Mouse (Mus musculus): ENCODE measurements around the gene Upk3b. TPM values are rescaled to one million over a fixed set of nuclear protein-coding genes. Genes with fewer than 3 reads are reported as not detected.
A peak's percentile ranks its signal among the peaks of the same experiment; 100 is the strongest.
"Not testable (repeated sequence)": the region's sequence is repeated elsewhere in the genome, so short reads cannot be mapped to it uniquely, and the experiment has no call there.

The Upk3b gene
- total RNA-seq, 2 experiments from 2014 or later, result not detected

DNA sequence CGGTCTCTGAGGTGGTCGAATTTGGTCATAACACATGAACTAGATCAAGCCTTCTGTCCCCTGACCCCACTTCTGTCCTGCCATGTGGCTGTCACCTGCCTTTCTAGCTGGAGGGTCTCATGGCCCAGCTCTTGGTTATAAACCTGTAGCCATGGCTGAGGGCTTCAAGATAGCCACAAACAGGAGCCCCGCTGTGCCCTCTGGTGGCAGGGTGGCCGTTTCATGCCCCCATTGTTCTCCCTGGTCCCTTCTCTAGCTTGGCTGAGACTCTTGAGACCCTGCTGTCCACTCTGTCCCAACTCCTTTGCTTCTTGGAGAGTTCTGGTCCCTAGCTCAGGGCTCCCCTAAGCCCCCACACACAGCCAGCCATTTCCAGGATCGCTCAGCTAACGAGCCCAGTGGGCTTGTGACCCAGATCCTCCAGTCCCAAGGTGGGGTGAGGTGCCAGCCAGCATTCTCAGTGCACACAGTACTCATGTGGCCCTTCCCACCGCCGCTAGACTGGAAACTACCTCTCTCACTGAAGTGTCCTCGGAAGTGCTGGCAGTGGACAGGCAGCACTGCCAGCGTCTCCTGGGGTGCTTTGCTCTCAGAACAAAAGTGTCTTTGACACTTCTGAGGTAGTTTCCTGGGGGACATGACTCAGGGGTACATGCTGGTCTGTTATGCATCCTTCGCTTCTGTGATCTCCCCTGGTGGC, 10.5 kb upstream of the Upk3b start:
- intact Hi-C loops (cut with DNase I), result no loop called here
- no peak for DNase-seq (ENCODE audit: low spot score in 2 of 2)

DNA sequence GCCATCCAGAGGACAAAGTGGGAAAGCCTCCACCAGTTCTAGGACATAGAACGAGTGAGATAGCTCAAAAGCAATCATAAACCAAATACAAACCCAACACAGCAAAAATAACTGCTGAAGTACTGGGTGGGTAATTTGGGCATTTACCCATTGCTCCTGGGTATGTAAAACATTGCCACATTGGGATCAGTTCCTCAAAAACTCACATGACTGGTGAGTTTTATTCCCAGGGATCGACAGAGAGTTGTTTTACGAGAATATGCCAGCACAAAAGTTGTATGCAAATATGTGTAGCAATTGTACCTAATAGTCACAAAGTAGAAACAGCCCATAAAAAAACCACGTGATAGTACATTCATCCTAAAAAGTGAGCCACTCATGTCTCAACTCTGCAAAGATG, 3.4 kb upstream of the Upk3b start:
- no peak for DNase-seq (ENCODE audit: low spot score in 2 of 2)
- intact Hi-C loops (cut with DNase I), result loop anchor here (5.0 kb wide), 1 partner anchor 48 kb away; no protein-coding TSS in a partner anchor

DNA sequence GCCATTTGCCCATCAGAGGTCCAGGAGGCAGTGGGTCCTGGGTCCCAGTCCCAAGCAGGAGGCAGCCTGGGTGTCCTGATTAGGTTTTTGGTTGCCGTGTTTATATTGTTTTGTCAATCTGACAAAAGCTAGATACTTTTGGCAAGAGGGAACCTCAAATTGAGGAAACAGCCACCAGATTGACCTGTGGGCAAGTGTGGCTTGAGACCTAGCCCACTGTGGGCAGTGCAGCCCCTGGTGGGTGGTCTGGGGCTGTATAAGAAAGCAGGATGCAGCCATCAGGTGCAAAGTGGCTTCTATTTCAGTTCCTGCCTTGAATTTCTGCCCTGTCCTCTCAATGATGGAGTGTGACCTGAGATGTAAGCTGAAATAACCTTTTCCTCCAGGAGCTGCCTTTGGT, 3.0 kb upstream of the Upk3b start:
- intact Hi-C loops (cut with DNase I), result no loop called here
- no peak for DNase-seq (ENCODE audit: low spot score in 2 of 2)

DNA sequence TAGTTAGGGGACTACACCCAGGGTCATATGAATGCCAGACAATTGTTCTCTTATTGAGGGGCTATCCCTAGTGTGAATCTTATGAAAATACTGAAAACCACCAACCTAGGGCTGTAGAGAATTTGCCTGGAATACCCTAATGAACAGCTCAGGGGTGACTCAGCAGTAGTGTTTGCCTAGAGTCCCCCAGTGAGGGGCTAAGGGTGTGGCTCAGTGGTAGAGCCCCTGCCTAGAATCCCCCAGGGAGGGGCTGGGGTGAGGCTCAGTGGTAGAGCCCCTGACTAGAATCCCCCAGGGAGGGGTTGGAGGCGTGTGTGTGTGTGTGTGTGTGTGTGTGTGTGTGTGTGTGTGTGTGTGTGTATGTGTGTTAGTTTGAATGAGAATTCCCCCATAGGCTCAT, 1.6 kb upstream of the Upk3b start:
- no peak for DNase-seq (ENCODE audit: low spot score in 2 of 2)
- intact Hi-C loops (cut with DNase I), result no loop called here

DNA sequence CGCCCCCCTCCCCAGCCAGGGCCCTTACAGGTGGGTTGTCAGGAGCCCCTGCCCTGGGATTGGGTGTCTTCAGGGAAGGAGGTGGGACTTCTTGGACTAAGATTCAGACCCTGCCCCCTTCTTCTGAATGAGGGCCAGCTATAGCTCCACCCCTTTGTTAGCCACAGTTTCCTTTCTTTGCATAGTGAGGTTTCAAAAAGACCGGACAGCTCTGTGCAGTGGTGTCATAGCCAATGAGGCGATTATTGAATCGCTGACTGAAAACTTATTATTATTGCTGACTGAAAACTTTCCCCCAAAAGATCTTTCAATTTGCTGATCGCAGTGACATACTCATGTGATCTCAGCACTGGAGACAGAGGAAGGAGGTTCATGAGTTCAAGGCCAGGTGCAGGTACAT, 1.9 kb downstream of the Upk3b start:
- DNase-seq (ENCODE audit: low spot score in 2 of 2), result no peak
- intact Hi-C loops (cut with DNase I), result no loop called here

DNA sequence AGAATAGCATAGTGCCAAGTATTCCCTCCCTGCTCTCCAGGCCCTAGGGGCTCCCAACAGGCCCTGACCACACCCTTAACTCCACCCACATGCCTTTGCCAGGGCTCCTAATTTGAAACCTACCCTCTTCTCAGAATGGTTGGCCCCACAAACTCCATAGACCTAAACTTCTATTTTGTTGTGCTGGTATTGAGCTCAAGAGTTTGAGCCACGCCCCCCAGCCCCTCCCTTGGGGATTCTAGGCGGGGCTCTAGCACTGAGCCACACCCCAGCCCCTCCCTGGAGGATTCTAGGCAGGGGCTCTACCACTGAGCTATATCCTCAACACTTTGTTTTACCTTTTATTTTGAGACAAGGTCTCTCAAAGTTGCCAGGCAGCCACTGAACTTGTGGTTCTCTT, 3.0 kb downstream of the Upk3b start:
- no peak for DNase-seq (ENCODE audit: low spot score in 2 of 2)
- intact Hi-C loops (cut with DNase I), result no loop called here

DNA sequence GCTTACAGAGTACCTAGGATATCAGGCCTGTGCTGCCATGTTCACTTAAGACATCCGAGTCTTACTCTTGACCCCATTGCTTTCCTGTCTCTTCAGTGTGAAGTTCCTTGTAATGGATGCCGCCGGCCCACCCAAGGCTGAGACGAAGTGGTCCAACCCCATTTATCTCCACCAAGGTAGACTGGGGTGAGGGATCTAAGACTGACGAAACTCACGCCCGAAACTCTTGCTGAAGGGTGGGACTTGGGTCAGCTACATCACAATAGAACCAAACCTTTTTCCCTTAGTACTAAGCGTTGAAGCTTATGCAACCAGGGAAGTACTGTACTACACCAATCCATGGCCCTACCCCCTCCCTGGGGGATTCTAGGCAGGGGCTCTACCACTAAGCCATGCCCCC, 3.4 kb downstream of the Upk3b start:
- intact Hi-C loops (cut with DNase I), result no loop called here
- DNase-seq (ENCODE audit: low spot score in 2 of 2), result no peak

DNA sequence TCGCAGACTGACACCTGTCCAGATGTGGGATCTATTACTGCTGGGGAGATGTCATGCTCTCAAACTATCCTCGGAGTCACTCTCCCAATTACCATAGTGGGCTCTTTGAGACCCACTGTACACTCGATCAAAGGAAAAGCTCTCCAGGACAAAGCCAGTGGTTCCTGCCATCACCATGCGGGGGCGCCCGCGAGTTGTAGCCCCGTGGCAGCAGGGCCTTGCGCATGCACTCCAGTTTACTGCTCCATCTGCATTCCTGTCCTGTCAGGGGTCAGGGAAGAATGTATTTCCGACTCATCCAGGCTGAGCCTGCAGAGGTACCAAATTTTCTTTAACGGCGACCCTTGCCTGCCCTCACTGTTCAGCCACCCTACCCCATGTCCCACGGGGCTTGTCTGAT, 6.6 kb downstream of the Upk3b start:
- no peak for DNase-seq (ENCODE audit: low spot score in 2 of 2)
- intact Hi-C loops (cut with DNase I), result no loop called here

DNA sequence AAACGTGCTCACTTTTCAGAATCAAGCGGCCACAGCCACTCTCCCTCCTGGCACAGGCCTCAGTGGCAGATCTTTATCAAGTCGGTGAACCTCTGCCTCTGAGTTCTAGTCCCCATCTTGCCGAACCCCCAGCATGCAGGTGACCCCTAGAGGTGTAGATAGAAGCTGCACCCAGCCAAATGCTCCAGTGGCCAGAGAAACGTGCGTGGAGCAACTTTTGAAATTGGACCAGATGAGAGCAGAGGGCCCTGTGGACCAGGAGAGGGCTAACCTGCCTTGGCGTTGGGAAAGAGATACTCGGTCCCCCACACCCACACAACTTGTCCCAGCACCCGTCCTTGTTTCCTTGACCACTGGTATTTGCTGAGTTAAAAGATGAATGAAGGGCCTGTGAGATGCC, 7.1 kb downstream of the Upk3b start:
- intact Hi-C loops (cut with DNase I), result no loop called here
- DNase-seq (ENCODE audit: low spot score in 2 of 2), result no peak

DNA sequence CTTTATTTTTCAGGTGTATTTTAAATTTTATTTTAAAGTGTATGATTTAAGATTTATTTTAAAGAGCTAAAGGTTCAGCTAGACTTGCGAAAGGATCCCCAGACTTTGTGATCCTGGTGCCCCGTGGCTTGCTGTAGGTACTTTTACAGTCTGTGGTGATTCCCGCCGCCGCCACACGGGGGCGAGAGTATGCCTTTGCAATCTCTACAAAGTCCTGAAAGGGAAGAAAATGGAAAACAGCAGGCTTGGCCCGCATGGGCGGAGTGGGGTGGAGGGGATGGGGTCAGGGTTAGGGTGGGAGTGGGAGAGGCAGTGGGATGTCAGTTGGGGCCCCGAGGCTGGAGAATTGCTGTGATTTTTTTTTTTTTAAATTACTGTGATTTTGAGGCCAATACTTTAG, 7.7 kb downstream of the Upk3b start:
- DNase-seq (ENCODE audit: low spot score in 2 of 2), result peak; percentile 82 to 88
- intact Hi-C loops (cut with DNase I), result no loop called here

DNA sequence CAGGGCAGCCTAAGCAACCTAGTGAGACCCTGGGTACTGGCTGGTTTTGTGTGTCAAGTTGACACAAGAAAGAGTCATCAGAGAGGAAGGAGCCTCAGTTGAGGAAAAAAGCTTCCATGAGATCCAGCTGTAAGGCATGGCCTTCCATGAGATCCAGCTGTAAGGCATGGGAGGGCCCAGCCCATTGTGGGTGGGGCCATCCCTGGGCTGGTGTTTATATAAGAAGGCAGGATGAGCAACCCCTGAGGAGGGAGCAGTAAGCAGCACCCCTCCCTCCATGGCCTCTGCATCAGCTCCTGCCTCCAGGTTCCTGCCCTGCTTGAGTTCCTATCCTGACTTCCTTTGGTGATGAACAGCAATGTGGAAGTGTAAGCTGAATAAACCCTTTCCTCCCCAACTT, 10.2 kb downstream of the Upk3b start:
- intact Hi-C loops (cut with DNase I); DNase-seq (ENCODE audit: low spot score in 2 of 2): not testable (repeated sequence)

DNA sequence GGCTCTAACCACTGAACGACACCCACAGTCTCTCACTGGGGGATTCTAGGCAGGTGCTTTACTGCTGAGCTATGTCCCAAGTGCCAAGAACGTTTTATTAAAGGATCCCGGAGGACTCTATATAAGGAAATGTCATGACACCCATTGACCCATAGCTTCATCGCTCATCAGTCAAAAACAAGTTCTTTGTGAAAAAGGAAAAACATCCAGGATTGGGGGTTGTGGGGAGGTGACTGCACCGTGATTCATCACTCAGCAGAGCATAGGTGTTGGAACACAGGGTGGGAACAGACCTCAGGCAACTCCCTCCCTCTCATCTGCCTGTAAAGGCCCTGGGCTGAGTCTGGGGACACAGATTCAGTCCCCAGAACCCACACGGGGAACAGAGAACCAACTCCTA, 11.6 kb downstream of the Upk3b start:
- DNase-seq (ENCODE audit: low spot score in 2 of 2), result no peak
- intact Hi-C loops (cut with DNase I), result no loop called here

DNA sequence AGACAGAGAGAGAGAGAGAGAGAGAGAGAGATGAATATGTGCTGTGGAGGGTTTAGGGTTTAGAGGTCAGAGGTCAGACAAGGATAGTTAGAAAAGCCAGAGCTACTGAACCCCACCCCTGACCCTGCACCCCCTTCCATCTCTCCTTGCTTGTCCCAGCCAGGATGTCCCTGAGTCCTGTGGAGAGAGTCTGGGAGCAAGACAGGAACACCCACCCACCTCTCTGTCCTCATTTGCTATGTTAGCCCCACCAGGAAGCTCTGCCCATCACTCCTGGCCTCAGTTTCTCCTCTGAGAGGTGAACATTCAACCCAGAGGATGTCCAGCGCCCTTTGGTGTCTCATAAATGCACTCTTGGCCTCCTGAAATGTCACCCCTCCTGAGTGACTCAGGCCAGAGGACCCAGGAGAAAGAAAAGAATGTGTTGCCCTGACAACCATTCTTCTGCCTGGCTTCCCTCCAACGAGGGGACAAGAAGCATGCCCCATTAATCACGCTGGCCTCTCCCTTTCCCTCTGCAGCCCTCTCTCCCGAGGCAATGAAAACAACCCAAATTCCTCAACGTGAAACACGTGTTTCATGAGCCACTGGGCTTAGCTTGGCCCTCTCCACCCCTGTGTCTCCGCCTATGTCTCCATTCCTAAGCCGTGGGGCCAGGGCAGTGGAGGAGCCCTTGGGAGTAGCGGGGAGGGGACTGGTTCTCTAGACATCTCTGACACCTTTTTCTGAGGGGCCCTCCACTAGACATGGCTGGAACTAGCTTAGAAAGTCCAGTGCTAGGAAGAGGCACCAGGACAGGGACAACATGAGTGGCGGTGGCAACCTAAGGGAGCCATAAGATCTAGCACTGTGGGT, 13.2 kb downstream of the Upk3b start:
- intact Hi-C loops (cut with DNase I), result no loop called here
- DNase-seq (ENCODE audit: low spot score in 2 of 2), result peak; percentile 13 to 45

DNA sequence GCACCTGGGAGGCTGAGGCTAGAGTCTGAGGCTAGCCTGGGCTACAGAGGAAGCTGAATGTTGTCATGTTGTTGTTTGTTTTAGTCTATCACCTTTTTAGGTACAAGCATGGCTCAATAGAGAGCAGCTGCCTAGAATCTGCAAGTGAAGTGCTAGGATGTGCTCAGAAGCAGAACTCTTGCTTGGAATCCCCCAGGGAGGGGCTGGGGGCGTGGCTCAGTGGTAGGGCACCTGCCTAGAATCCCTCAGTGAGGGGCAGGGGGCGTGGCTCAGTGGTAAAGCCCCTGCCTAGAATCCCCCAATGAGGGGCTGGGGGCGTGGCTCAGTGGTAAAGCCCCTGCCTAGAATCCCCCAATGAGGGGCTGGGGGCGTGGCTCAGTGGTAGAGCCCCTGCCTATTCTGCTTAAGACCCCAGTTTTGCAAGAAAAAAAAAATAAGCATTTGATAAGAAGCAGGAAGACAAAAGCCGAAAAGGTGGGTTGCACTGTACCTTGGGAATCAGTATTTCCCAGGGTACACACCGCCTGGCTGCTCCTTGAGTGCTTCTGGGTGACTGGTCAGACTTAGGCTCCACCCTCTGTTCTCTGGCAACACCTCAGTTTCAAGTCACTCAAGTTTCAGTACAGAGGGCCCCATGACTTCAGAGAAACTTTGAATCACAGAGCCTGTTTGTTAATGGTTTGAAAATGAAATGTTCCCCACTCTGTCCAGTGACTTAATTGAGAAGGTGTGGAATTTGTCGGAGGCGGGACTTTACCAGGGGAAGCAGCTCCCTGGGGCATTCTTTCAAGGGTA, 14.8 kb downstream of the Upk3b start:
- DNase-seq (ENCODE audit: low spot score in 2 of 2), result no peak
- intact Hi-C loops (cut with DNase I), result no loop called here

DNA sequence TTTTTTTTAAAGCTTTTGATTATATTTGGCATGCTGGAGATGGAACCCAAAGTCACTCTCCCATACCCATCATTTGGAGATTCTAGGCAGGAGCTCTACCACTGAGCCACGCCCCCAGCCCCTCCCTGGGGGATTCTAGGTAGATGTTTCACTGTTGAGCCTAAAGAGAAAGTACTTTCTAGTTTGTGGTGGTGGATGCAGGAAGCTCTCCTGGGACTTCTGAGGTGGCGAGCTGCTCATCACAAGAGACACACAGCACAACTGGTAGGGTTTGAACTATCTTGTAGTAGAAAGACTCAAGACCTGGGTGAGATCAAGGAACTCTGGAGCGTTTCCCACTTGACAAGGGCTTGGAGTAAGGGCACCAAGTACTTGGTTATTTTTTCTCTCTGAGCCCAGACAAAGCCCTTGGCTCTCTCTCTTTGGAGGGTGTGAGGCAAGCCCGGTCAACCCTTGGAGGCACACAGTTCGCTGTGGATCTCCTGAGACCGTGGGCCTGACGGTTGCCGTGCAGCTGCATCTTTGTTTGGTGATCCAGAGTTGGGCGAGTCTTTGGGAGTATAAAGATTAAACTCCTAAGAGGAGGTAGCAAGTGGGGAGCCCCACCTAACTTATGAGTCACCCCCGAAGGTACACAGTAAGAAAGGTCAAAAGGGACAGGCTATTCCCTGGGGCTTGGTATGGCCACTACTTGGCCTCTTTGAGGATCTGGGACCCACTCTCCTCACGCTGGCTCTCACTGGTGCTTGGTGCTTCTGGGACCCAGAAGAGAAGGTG, 16.2 kb downstream of the Upk3b start, which contains the start of gene Upk3bl:
Gene Upk3bl (plus strand): TSS at position 192 of the 777 bp plus-strand sequence.
- DNase-seq (ENCODE audit: low spot score in 2 of 2), result no peak
- intact Hi-C loops (cut with DNase I), result no loop called here

DNA sequence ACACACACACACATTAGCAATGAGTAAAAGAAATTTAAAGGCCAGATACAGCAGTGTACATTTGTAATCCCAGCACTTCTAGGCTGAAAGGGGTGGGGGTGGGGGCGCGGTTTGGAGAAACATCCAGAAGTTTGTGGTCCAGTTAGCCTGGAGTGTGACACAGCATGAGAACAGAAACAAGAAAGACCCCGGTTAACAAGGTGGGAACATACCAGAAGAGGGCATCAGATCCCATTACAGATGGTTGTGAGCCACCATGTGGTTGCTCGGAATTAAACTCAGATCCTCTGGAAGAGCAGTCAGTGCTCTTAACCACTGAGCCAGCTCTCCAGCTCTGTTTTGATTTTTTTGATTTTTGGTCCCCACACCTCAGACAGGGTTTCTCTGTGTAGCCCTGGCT, 17.8 kb downstream of the Upk3b start:
- intact Hi-C loops (cut with DNase I), result no loop called here
- DNase-seq (ENCODE audit: low spot score in 2 of 2), result no peak

DNA sequence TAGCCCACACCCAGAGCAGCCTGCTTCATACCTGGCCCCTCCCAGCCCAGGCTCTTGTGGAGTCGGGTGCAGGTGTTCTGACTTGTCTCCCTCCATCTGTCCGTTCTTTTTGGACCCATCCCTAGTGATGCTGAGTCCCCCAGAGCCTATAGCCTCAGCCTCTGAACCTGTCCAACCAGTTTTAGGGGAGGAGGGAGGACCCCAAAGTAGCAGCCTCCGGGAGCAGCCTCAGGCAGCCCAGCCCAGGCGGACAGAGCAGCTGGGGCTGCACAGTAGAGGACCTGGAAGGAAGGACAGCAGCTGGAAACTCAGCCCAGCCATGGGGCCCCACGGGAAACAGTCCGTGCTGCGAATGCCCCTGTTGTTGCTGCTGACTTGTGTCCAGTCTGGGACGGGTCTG, 18.8 kb downstream of the Upk3b start:
- DNase-seq (ENCODE audit: low spot score in 2 of 2), result no peak
- intact Hi-C loops (cut with DNase I), result no loop called here

DNA sequence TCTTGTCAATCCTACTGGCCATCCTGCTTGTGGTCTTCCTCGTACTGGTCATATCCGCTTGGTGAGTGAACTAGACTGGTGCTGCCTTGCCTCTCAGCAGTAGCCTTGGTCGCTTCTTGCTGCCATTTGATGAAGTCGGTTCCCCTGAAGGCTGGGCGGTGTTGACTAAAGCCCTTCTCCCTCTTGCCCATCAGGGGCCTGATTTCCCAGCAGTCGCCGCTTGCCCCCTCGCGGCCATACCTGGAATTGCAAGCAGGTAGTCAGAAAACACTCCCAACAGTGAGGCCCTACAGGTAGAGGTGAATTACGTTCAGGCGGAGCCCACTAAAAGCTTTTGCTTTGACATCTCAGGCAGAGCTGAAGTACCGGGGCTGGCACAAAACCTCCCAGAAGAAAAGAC, 23.3 kb downstream of the Upk3b start:
- intact Hi-C loops (cut with DNase I), result loop anchor here (5.0 kb wide), 3 partner anchors 79 to 184 kb away; partner anchors contain the start of gene Zp3
- DNase-seq (ENCODE audit: low spot score in 2 of 2), result peak; percentile 69 to 79

DNA sequence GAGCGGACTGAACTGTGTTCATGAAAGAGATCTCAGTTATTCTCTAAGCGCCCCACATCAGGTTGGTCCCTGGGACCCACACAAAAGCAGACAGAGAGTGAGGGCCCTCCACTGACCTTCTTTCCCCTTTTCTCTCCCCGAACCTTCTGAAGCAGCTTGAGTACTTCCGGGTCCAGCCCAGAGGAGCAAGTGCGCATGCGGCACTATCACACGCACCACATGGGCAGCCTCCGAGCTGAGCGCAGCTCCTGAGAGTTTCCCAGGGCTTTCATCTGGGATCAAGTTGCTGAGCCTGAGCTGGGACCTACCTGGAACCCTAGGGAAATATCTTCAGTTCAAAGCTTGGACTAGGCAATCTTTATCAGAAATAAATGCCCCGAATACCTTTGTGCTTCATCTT, 25.6 kb downstream of the Upk3b start:
- intact Hi-C loops (cut with DNase I), result loop anchor here (5.0 kb wide), 3 partner anchors 82 to 187 kb away; partner anchors contain the start of gene Zp3
- no peak for DNase-seq (ENCODE audit: low spot score in 2 of 2)
